Mouse (Mus musculus) macrophage (primary cell): ENCODE results near the gene Strn3. TPM values are rescaled to one million over a fixed set of nuclear protein-coding genes. Genes with fewer than 3 reads are reported as not detected.
"Not testable (repeated sequence)": the region's sequence is repeated elsewhere in the genome, so short reads cannot be mapped to it uniquely, and the experiment has no call there.

Experiments used
- H3K27ac ChIP-seq: fragments of 350-480 bp; formaldehyde crosslinking; 2 replicates; pipeline ENCODE4 v1.9.0; 2021
- H3K36me3 ChIP-seq: fragments of 350-480 bp; formaldehyde crosslinking; 2 replicates; pipeline ENCODE4 v1.9.0; 2021; ENCODE audit errors: inconsistent target
- H3K4me3 ChIP-seq: fragments of 350-480 bp; formaldehyde crosslinking; 2 replicates; pipeline ENCODE4 v1.9.0; 2021; ENCODE audit errors: inconsistent target
- H3K79me2 ChIP-seq: fragments of 350-480 bp; formaldehyde crosslinking; 2 replicates; pipeline ENCODE4 v1.9.0; 2021; ENCODE audit errors: inconsistent target
- WGBS: methylation state at CpG from one replicate; pipeline ENCODE4 v1.1.7; 2026; ENCODE audit warnings: inconsistent platforms; ENCODE audit not compliant: missing documents; 5-methylcytosine and 5-hydroxymethylcytosine counted together
- polyA plus RNA-seq: library from polyadenylated mRNA; stranded (reverse); fragments of 250-400 nt; gene quantifications from 3 replicates; pipeline ENCODE4 v1.2.4, GENCODE M21; 2018; ENCODE audit warnings: inconsistent platforms

Gene Strn3
- polyA plus RNA-seq, 1 experiment from 2014 or later = 22.5 TPM

GRCm38 (mm10) chr12:51612361-51612760, 79.3 kb downstream of the Strn3 start:
- H3K36me3 ChIP-seq = peaks cover 38% of the 10 kb centered on the region
- WGBS = 92% methylated on average over 5 of the region's 5 CpGs

DNA sequence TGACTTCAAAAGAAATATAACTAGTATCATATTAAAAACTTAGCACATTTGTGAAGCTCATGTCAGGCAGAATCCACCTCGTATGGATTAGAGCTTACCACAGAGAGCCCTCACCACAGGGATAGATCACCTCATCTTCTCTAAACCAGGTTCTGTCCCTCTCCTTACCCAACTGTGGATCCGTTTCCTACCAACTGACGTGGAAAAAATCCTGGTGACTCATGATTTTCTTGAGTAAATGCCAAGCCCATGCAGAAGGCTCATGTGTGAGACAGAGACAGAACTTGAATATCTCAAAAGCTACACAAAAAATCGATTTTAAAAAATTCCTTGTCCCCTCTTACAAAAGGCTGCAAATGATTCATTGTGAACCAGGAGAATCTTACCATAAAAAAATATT, 85.6 kb downstream of the Strn3 start:
- WGBS = 84% methylated on average over 4 of the region's 4 CpGs
- Histone ChIP-seq H3K79me2 (no peaks in the 10 kb centered on the region), H3K27ac (no peak overlapping the region), H3K4me3 (no peak overlapping the region), H3K36me3 (peaks cover 17% of the 10 kb centered on the region; the same call in 1 of the 2 replicates)

More at GRCm38 (mm10) chr12:51612361-51612760, 79.3 kb downstream of the Strn3 start:
- no peaks in the 10 kb centered on the region for H3K79me2 ChIP-seq
- H3K27ac ChIP-seq = no peak overlapping the region
- H3K4me3 ChIP-seq = no peak overlapping the region

GRCm38 (mm10) chr12:51603306-51603705, 88.4 kb downstream of the Strn3 start:
- H3K36me3 ChIP-seq = no peaks in the 10 kb centered on the region
- H3K27ac ChIP-seq = no peak overlapping the region
- H3K79me2 ChIP-seq = no peaks in the 10 kb centered on the region
- WGBS = 94% methylated on average over 10 of the region's 10 CpGs
- H3K4me3 ChIP-seq = no peak overlapping the region

GRCm38 (mm10) chr12:51594030-51594470, 97.6 kb downstream of the Strn3 start:
- peak overlapping the region; percentile 10; the same call in 1 of the 2 replicates for H3K4me3 ChIP-seq
- WGBS = 7% methylated on average over 18 of the region's 18 CpGs

DNA sequence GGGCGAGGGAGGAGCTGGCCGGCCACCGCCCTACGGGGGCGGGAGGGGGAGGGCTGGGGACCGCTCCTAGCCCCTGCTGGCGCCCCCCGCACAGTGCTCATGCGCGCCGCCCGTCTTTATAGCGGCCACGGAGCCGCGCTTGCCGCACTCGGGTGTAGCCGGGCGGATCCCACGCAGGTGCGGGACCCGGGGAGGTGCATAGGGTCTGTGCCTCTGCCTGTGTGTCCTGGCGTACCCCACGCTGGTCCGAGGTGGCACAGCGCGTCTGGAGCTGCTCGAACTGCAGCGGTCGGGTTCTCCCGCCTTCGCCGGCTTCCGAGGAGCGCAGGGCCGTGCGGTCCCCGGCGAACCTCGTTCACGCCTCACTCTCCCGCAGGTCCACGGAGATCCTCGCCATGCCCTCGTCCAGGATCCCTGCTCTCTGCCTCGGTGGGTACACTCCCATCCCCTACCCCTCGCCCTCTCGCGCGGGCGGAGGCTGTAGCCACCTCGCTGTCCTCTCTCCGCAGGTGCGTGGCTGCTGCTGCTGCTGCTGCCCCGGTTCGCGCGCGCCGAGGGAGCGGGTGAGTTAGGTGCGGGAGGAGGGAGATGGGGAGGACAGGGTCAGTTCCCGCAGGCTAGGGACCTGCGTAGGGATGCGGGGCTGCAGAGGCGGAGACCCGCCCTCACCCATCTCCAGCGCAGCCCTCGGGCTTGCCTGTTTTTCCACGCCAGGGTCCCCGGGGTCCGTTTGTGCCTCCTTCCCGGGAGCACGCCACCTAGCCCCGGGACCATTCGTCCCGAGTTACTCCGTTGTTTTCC, 98.3 kb downstream of the Strn3 start, which contains the start of gene Coch:
Coch (plus strand) TSS at position 113 of the 801 bp plus-strand sequence.
- H3K79me2 ChIP-seq = no peaks in the 10 kb centered on the region
- no peaks in the 10 kb centered on the region for H3K36me3 ChIP-seq
- no peak within 1 kb of the TSS for H3K27ac ChIP-seq
- peak within 1 kb of the TSS; percentile 10; the same call in 1 of the 2 replicates for H3K4me3 ChIP-seq
- WGBS = 3% methylated on average over 74 of the region's 79 CpGs

More at GRCm38 (mm10) chr12:51594030-51594470, 97.6 kb downstream of the Strn3 start:
- Histone ChIP-seq H3K27ac (no peak overlapping the region), H3K36me3 (no peaks in the 10 kb centered on the region), H3K79me2 (no peaks in the 10 kb centered on the region)

GRCm38 (mm10) chr12:51592888-51593228, 98.8 kb downstream of the Strn3 start:
- no peaks in the 10 kb centered on the region for H3K36me3 ChIP-seq
- 6% methylated on average over 16 of the region's 21 CpGs for WGBS
- no peak overlapping the region for H3K27ac ChIP-seq
- H3K79me2 ChIP-seq = no peaks in the 10 kb centered on the region
- no peak overlapping the region for H3K4me3 ChIP-seq

DNA sequence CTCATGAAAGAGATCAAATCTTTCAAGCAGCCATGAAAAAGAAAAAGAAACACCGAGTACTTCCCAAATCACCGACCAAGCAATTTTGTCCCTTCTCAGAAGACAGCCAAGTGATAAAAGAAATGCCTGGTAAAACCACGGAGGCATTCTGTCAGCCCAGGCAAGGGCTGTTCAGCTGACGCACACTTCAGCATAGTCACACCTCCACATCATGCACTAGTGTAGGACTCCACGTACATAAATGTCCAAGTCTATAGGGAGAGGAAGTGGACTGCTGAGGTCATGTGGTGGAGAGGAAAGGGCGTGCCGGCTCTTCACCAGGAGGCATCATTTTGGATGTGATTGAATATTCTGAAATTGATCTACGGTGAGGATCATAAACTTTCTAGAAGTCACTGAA, 99.8 kb downstream of the Strn3 start:
- Histone ChIP-seq H3K27ac (no peak overlapping the region), H3K79me2 (no peaks in the 10 kb centered on the region), H3K4me3 (no peak overlapping the region), H3K36me3 (no peaks in the 10 kb centered on the region)
- WGBS = 63% methylated on average over 8 of the region's 8 CpGs

GRCm38 (mm10) chr12:51589263-51589662, 102.4 kb downstream of the Strn3 start:
- Histone ChIP-seq H3K4me3 (no peak overlapping the region), H3K79me2 (no peaks in the 10 kb centered on the region), H3K27ac (no peak overlapping the region), H3K36me3 (no peaks in the 10 kb centered on the region)
- 86% methylated on average over 5 of the region's 5 CpGs for WGBS

- not testable (repeated sequence) for H3K27ac ChIP-seq, H3K36me3 ChIP-seq, H3K4me3 ChIP-seq, H3K79me2 ChIP-seq
- WGBS = 92% methylated on average over 1 of the region's 2 CpGs
Observed at GRCm38 (mm10) chr12:51577816-51578215, 113.9 kb downstream of the Strn3 start.

DNA sequence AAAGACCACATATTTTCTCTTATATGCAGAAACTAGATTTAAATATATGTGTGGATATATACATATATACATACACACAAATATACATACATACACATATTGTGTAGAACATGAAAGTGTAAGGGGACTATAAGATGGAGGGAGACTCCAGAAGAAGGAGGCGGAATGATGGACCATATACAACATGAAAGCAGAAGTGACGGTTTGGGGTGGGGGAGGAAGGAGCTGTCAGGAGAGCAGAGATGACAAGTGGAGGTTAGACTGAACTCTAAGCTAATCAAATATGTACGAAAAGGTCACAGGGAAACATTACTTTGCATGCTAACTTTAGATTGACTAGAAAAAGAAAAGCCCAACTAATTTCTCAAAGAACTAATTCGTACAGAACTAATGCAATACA, 119.0 kb downstream of the Strn3 start:
- no peak overlapping the region for H3K27ac ChIP-seq
- H3K36me3 ChIP-seq = no peaks in the 10 kb centered on the region
- 57% methylated on average over 4 of the region's 4 CpGs for WGBS
- H3K4me3 ChIP-seq = no peak overlapping the region
- H3K79me2 ChIP-seq = no peaks in the 10 kb centered on the region

- Histone ChIP-seq H3K36me3 (no peaks in the 10 kb centered on the region), H3K27ac (no peak overlapping the region), H3K79me2 (no peaks in the 10 kb centered on the region), H3K4me3 (no peak overlapping the region)
- 74% methylated on average over 7 of the region's 7 CpGs for WGBS
Observed at GRCm38 (mm10) chr12:51569944-51570343, 121.8 kb downstream of the Strn3 start.

- H3K27ac ChIP-seq = no peak overlapping the region
- H3K36me3 ChIP-seq = no peaks in the 10 kb centered on the region
- 68% methylated on average over 5 of the region's 8 CpGs for WGBS
- H3K79me2 ChIP-seq = no peaks in the 10 kb centered on the region
- H3K4me3 ChIP-seq = no peak overlapping the region
Observed at GRCm38 (mm10) chr12:51569472-51569871, 122.2 kb downstream of the Strn3 start.

DNA sequence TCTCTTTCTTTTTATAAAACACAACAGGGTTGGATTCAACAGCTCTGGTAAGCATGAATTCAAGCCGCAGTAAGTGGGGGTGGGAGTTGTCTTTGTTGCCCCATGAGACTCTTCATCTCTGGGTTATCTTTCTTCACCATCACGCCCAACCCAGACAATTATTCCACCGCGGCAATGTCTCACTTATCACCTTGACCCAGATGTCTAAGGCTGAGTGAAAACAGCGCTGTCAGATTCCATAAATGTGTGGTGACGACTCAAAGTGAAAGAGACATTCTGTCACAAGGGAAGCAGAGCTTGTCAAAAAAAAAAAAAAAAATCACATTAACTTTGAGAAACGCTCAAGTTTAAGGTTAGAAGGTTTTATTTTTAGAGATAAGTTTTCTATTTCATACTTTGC, 124.5 kb downstream of the Strn3 start:
- H3K4me3 ChIP-seq = no peak overlapping the region
- no peaks in the 10 kb centered on the region for H3K79me2 ChIP-seq
- no peaks in the 10 kb centered on the region for H3K36me3 ChIP-seq
- no peak overlapping the region for H3K27ac ChIP-seq
- WGBS = 79% methylated on average over 7 of the region's 7 CpGs

GRCm38 (mm10) chr12:51561416-51561815, 130.3 kb downstream of the Strn3 start:
- H3K36me3 ChIP-seq = no peaks in the 10 kb centered on the region
- 78% methylated on average over 9 of the region's 9 CpGs for WGBS
- no peaks in the 10 kb centered on the region for H3K79me2 ChIP-seq
- no peak overlapping the region for H3K27ac ChIP-seq
- no peak overlapping the region for H3K4me3 ChIP-seq
